Mouse (Mus musculus) embryonic facial prominence, embryonic 15.5 days (tissue): Measurements from ENCODE around the gene Miga1. TPM values are rescaled to one million over a fixed set of nuclear protein-coding genes. Genes with fewer than 3 reads are reported as not detected.

Experiments
- ATAC-seq: fragments of 200-750 bp; cut with Nextera tagmentation; 2 replicates; pipeline ENCODE4 v1.8.0; 2017; ENCODE audit warnings: low read depth, moderate TSS enrichment; ENCODE audit not compliant: insufficient number of reproducible peaks, low FRiP score, low TSS enrichment
- H3K27ac ChIP-seq: fragments of 300-500 bp; sonication (generic); replicated peaks from 2 replicates; pipeline ENCODE4 v1.5.1; 2015; ENCODE audit warnings: mild to moderate bottlenecking, inconsistent platforms
- H3K27me3 ChIP-seq: fragments of 300-500 bp; sonication (generic); 2 replicates; pipeline ENCODE4 v1.6.1; 2015; ENCODE audit warnings: inconsistent platforms
- H3K36me3 ChIP-seq: fragments of 300-500 bp; sonication (generic); 2 replicates; pipeline ENCODE4 v1.6.1; 2015; ENCODE audit warnings: mild to moderate bottlenecking, inconsistent platforms
- H3K4me1 ChIP-seq: fragments of 300-500 bp; sonication (generic); 2 replicates; pipeline ENCODE4 v1.6.1; 2015; ENCODE audit warnings: inconsistent platforms
- H3K4me2 ChIP-seq: fragments of 300-500 bp; sonication (generic); replicated peaks from 2 replicates; pipeline ENCODE4 v1.6.1; 2015; ENCODE audit warnings: mild to moderate bottlenecking, inconsistent platforms
- H3K4me3 ChIP-seq: fragments of 300-500 bp; sonication (generic); replicated peaks from 2 replicates; pipeline ENCODE4 v1.5.1; 2015; ENCODE audit warnings: mild to moderate bottlenecking, inconsistent platforms
- H3K9ac ChIP-seq: fragments of 300-500 bp; sonication (generic); 2 replicates; pipeline ENCODE4 v1.6.1; 2015; ENCODE audit warnings: inconsistent platforms
- H3K9me3 ChIP-seq: fragments of 300-500 bp; sonication (generic); replicated peaks from 2 replicates; pipeline ENCODE4 v1.6.1; 2016; ENCODE audit warnings: inconsistent platforms
- WGBS: fragments of 180-500 bp; shearing (Covaris S2); methylation state at CpG from one replicate; pipeline ENCODE4 v1.1.7; 2015; 5-methylcytosine and 5-hydroxymethylcytosine counted together
- polyA plus RNA-seq: library from polyadenylated mRNA; unstranded; fragments of >200 nt; fragmentation: Nextera tagmentation; extraction: Ambion mirVana; gene quantifications from 2 replicates; pipeline ENCODE4 v1.2.1, GENCODE M21; 2015

The Miga1 gene
- polyA plus RNA-seq, 1 experiment from 2014 or later = 15.8 TPM

GRCm38 (mm10) chr3:152348011-152348830, 8.0 kb upstream of the Miga1 start:
- Histone ChIP-seq H3K9ac (no peak overlapping the region), H3K4me2 (no peak overlapping the region), H3K27me3 (no peaks in the 10 kb centered on the region), H3K4me3 (no peak overlapping the region), H3K27ac (no peak overlapping the region), H3K4me1 (peaks cover 20% of the 10 kb centered on the region), H3K36me3 (no peaks in the 10 kb centered on the region; the same call in 1 of the 2 replicates), H3K9me3 (no peaks in the 10 kb centered on the region)
- 83% methylated on average over 10 of the region's 10 CpGs for WGBS
- ATAC-seq = no peak

GRCm38 (mm10) chr3:152347227-152347626, 7.0 kb upstream of the Miga1 start:
- peak overlapping the region; percentile 77; the same call in 1 of the 2 replicates for H3K9ac ChIP-seq
- no peaks in the 10 kb centered on the region for H3K27me3 ChIP-seq
- peaks cover 18% of the 10 kb centered on the region for H3K4me1 ChIP-seq
- no peaks in the 10 kb centered on the region for H3K9me3 ChIP-seq
- peak overlapping the region; percentile 62 for H3K4me3 ChIP-seq
- ATAC-seq = no peak
- H3K27ac ChIP-seq = no peak overlapping the region
- no peaks in the 10 kb centered on the region for H3K36me3 ChIP-seq
- H3K4me2 ChIP-seq = peak overlapping the region; percentile 48
- 26% methylated on average over 3 of the region's 3 CpGs for WGBS

GRCm38 (mm10) chr3:152346633-152347141, 6.5 kb upstream of the Miga1 start:
- peak overlapping the region; percentile 48 for H3K4me2 ChIP-seq
- H3K27ac ChIP-seq = peak overlapping the region; percentile 84

GRCm38 (mm10) chr3:152345732-152346632, 5.8 kb upstream of the Miga1 start, which contains the start of gene Usp33:
Gene Usp33 (plus strand): TSS chr3:152346478.
- ATAC-seq = peak; percentile 96
- peak within 1 kb of the TSS; percentile 62 for H3K4me3 ChIP-seq
- peak within 1 kb of the TSS; percentile 84 for H3K27ac ChIP-seq
- H3K9ac ChIP-seq = peak within 1 kb of the TSS; percentile 77
- H3K9me3 ChIP-seq = no peaks in the 10 kb centered on the region
- H3K4me1 ChIP-seq = peaks cover 18% of the 10 kb centered on the region
- H3K27me3 ChIP-seq = no peaks in the 10 kb centered on the region
- WGBS = 5% methylated on average over 44 of the region's 44 CpGs
- peak within 1 kb of the TSS; percentile 48 for H3K4me2 ChIP-seq
- H3K36me3 ChIP-seq = no peaks in the 10 kb centered on the region

More at GRCm38 (mm10) chr3:152346633-152347141, 6.5 kb upstream of the Miga1 start:
- H3K36me3 ChIP-seq = no peaks in the 10 kb centered on the region
- peak overlapping the region; percentile 77 for H3K9ac ChIP-seq
- WGBS = under 1% methylated on average over 33 of the region's 54 CpGs
- peak overlapping the region; percentile 62 for H3K4me3 ChIP-seq
- ATAC-seq = no peak; the same call in 1 of the 2 replicates
- H3K27me3 ChIP-seq = no peaks in the 10 kb centered on the region
- no peaks in the 10 kb centered on the region for H3K9me3 ChIP-seq
- H3K4me1 ChIP-seq = peaks cover 18% of the 10 kb centered on the region

DNA sequence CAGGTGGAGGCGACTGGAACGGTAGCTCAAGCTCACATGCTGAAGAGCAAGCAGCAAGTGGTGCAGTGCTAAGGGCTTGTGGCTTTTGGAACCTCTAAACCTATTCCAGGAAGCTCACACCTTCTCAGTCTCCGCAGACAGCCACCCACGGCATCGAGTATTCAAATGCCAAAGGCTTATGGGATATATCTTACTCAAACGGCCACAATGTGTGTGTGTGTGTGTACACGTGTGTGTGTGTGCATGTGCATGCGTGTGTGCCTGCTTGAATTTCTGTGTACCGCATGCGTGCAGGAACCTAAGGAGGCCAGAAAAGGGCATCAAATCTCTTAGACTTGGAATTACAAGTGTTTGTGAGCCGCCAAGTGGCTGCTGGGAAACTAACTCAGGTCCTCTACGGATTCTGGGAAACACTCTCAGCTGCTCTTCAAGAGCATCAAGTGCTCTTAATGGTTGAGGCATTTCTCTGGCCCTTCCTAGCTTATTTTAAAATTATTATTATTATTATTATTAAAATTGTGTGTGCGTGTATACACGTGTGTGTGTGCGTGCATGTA, 2.8 kb upstream of the Miga1 start:
- Histone ChIP-seq H3K27me3 (no peaks in the 10 kb centered on the region), H3K4me2 (no peak overlapping the region), H3K4me1 (peaks cover 16% of the 10 kb centered on the region), H3K9me3 (no peaks in the 10 kb centered on the region), H3K36me3 (no peaks in the 10 kb centered on the region), H3K9ac (no peak overlapping the region), H3K27ac (no peak overlapping the region), H3K4me3 (no peak overlapping the region)
- ATAC-seq = no peak
- WGBS = 88% methylated on average over 15 of the region's 15 CpGs

- Histone ChIP-seq H3K9ac (no peak overlapping the region), H3K4me2 (no peak overlapping the region), H3K9me3 (no peaks in the 10 kb centered on the region), H3K4me1 (0 out of 2 replicates have a peak, but pooled peaks cover 10% of the 10 kb centered on the region), H3K36me3 (peaks cover 40% of the 10 kb centered on the region), H3K27me3 (no peaks in the 10 kb centered on the region), H3K27ac (no peak overlapping the region), H3K4me3 (no peak overlapping the region)
- ATAC-seq = no peak
- WGBS = 70% methylated on average over 8 of the region's 8 CpGs
These were observed 4.1 kb downstream of the Miga1 start for GRCm38 (mm10) chr3:152336085-152336484.

DNA sequence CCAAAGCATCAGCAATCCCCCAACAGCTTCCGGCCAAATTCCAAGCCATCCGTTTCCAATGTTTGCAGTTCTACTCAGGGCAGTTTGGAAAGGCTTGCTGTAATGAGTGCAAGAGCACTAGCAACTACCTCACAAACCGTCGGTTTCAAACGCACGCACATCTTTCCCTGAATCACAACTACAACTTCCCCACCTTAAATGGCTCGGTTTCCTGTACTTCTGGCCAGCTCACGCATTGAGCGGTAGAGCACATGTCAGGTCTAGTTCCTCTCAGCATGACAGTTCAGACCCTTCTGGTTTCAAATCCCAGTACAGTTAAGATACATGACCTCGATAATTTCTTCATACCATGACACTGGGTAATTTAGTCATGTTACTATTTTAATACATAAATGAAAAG, 6.6 kb downstream of the Miga1 start:
- H3K9ac ChIP-seq = no peak overlapping the region
- H3K4me1 ChIP-seq = 0 out of 2 replicates have a peak, but pooled peaks cover under 1% of the 10 kb centered on the region
- peaks cover 40% of the 10 kb centered on the region for H3K36me3 ChIP-seq
- H3K4me2 ChIP-seq = no peak overlapping the region
- no peaks in the 10 kb centered on the region for H3K9me3 ChIP-seq
- H3K27me3 ChIP-seq = no peaks in the 10 kb centered on the region
- WGBS = 88% methylated on average over 10 of the region's 10 CpGs
- no peak for ATAC-seq
- no peak overlapping the region for H3K4me3 ChIP-seq
- no peak overlapping the region for H3K27ac ChIP-seq

DNA sequence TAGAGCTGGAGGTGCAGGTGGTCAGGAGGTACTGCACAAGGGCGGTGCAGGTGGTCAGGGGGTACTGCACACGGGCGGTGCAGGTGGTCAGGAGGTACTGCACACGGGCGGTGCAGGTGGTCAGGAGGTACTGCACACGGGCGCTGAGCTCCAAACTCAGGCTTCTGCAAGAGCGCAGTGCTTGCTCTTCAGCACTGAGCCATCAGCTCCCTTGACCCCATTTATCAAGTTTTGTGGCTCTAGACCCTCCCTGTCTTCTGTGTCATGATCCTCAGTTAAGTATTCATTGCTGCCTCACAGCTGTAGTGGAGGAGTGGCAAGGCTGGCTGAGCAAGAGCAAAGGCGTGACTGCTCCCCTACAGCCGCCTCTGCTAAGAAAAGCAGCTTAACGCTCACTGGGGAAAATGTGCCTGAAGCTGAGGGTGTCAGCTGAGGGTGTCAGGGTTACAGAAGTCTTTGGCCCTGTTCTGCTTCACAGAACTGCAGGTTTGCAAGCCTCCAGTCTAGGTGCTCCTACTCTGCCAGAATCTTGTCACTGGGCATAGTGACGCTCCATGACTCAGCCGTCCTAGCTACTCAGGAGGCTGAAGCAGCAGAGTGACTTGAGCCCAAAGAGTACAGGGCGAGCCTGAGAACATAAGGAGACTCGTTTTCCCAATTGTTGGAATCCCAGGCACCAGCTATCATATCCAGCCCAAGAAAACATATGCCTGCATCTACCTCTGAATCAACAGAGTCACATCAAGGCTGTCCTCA, 7.5 kb downstream of the Miga1 start:
- H3K4me2 ChIP-seq = no peak overlapping the region
- H3K9me3 ChIP-seq = no peaks in the 10 kb centered on the region
- H3K36me3 ChIP-seq = peaks cover 40% of the 10 kb centered on the region
- H3K9ac ChIP-seq = no peak overlapping the region
- no peaks in the 10 kb centered on the region for H3K4me1 ChIP-seq
- no peaks in the 10 kb centered on the region for H3K27me3 ChIP-seq
- no peak overlapping the region for H3K4me3 ChIP-seq
- 89% methylated on average over 15 of the region's 15 CpGs for WGBS
- no peak overlapping the region for H3K27ac ChIP-seq
- no peak for ATAC-seq

- Histone ChIP-seq H3K27me3 (no peaks in the 10 kb centered on the region), H3K9me3 (no peaks in the 10 kb centered on the region), H3K4me2 (no peak overlapping the region), H3K4me1 (no peaks in the 10 kb centered on the region), H3K4me3 (no peak overlapping the region), H3K9ac (no peak overlapping the region), H3K27ac (no peak overlapping the region), H3K36me3 (peaks cover 34% of the 10 kb centered on the region)
- ATAC-seq = no peak
- 97% methylated on average over 6 of the region's 6 CpGs for WGBS
These were observed 8.1 kb downstream of the Miga1 start for GRCm38 (mm10) chr3:152332104-152332503.

DNA sequence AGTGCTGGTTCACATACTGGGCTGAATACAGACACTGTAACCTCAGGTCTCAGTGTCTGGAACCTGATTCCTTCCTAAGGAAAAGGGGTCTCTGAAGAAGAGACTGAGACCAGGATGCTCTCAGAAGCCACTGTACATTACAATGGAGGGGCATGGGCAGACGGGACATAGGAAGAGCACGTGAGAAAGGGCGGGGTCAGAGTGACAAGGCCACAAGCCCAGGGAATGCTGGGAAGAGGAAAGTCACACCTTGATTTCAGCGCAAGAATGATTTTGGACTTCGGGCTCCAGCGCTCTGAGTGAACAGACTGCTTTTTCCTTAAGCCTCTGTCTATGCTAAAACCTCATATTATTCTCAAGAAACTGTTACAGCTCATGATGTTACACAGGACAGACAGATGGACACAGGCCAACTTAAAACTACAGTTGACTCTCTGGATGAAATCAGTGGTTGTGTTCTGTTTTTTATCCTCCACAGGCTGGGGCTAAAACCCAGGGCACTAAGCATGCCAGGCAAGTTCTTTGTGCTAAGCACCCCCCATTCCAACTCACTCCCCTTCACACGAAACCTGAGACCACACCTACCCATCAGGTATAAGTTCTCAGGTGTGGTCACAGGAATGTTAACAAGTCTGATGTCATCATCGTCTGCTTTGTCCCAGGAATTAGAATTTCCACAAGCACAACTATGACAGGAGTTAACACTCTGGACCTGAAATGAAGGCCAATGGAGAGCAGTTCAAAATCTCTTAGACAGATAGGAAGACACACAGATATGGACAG, 18.3 kb downstream of the Miga1 start:
- no peak overlapping the region for H3K9ac ChIP-seq
- H3K4me1 ChIP-seq = no peaks in the 10 kb centered on the region
- H3K27me3 ChIP-seq = no peaks in the 10 kb centered on the region
- H3K4me3 ChIP-seq = no peak overlapping the region
- no peak overlapping the region; the same call in 1 of the 2 replicates for H3K27ac ChIP-seq
- 84% methylated on average over 8 of the region's 8 CpGs for WGBS
- H3K9me3 ChIP-seq = no peaks in the 10 kb centered on the region
- ATAC-seq = no peak
- H3K4me2 ChIP-seq = no peak overlapping the region
- H3K36me3 ChIP-seq = peaks cover 15% of the 10 kb centered on the region
